Mouse (Mus musculus) stomach, postnatal 0 days (tissue): ENCODE data around the gene P2rx5. TPM values are rescaled to one million over a fixed set of nuclear protein-coding genes. Genes with fewer than 3 reads are reported as not detected.

Experiments
- ATAC-seq: fragments of 200-750 bp; cut with Nextera tagmentation; 2 replicates; pipeline ENCODE4 v1.8.0; 2017; ENCODE audit not compliant: low FRiP score, low TSS enrichment
- DNase-seq: peaks from one replicate; pipeline ENCODE4 v3.0.0-alpha.2; 2016; ENCODE audit warnings: low spot score
- H3K27ac ChIP-seq: fragments of 300-500 bp; sonication (generic); replicated peaks from 2 replicates; pipeline ENCODE4 v1.5.1; 2014; ENCODE audit warnings: mild to moderate bottlenecking, control low read depth
- H3K27me3 ChIP-seq: fragments of 300-500 bp; sonication (generic); 2 replicates; pipeline ENCODE4 v1.6.1; 2014; ENCODE audit warnings: low read length; ENCODE audit not compliant: control insufficient read depth, insufficient read depth
- H3K36me3 ChIP-seq: fragments of 300-500 bp; sonication (generic); 2 replicates; pipeline ENCODE4 v1.6.1; 2014; ENCODE audit warnings: low read length, mixed read lengths; ENCODE audit not compliant: control insufficient read depth, insufficient read depth
- H3K4me1 ChIP-seq: fragments of 300-500 bp; sonication (generic); replicated peaks from 2 replicates; pipeline ENCODE4 v1.6.1; 2014; ENCODE audit warnings: antibody characterized with exemption; ENCODE audit not compliant: control insufficient read depth, insufficient read depth
- H3K4me2 ChIP-seq: fragments of 300-500 bp; sonication (generic); replicated peaks from 2 replicates; pipeline ENCODE4 v1.6.1; 2014; ENCODE audit warnings: low read depth, mild to moderate bottlenecking, control low read depth, moderate library complexity
- H3K4me3 ChIP-seq: fragments of 300-500 bp; sonication (generic); 2 replicates; pipeline ENCODE4 v1.5.1; 2014; ENCODE audit warnings: low read depth, low read length, control low read depth
- H3K9ac ChIP-seq: fragments of 300-500 bp; sonication (generic); 2 replicates; pipeline ENCODE4 v1.6.1; 2014; ENCODE audit warnings: mild to moderate bottlenecking, low read length, control low read depth, mixed read lengths
- H3K9me3 ChIP-seq: fragments of 300-500 bp; sonication (generic); 2 replicates; pipeline ENCODE4 v1.6.1; 2016; ENCODE audit warnings: low read length; ENCODE audit not compliant: control insufficient read depth
- CTCF ChIP-seq: IDR thresholded peaks from 2 replicates; pipeline ENCODE4 v1.5.1; 2016; ENCODE audit warnings: antibody characterized with exemption, low read depth, mild to moderate bottlenecking, moderate library complexity
- EP300 ChIP-seq: optimal IDR thresholded peaks from 2 replicates; pipeline ENCODE3; 2016; ENCODE audit warnings: antibody characterized with exemption
- WGBS: fragments of 180-500 bp; shearing (Covaris S2); extraction: QIAGEN DNeasy Blood & Tissue Kit; methylation state at CpG from one replicate; pipeline ENCODE4 v1.1.7; 2014; 5-methylcytosine and 5-hydroxymethylcytosine counted together
- polyA plus RNA-seq: library from polyadenylated mRNA; unstranded; fragments of >200 nt; fragmentation: Nextera tagmentation; extraction: Ambion mirVana; gene quantifications from 2 replicates; pipeline ENCODE4 v1.2.1, GENCODE M21; 2015

P2rx5 gene
- polyA plus RNA-seq, 1 experiment from 2014 or later, result 0.44 TPM

DNA sequence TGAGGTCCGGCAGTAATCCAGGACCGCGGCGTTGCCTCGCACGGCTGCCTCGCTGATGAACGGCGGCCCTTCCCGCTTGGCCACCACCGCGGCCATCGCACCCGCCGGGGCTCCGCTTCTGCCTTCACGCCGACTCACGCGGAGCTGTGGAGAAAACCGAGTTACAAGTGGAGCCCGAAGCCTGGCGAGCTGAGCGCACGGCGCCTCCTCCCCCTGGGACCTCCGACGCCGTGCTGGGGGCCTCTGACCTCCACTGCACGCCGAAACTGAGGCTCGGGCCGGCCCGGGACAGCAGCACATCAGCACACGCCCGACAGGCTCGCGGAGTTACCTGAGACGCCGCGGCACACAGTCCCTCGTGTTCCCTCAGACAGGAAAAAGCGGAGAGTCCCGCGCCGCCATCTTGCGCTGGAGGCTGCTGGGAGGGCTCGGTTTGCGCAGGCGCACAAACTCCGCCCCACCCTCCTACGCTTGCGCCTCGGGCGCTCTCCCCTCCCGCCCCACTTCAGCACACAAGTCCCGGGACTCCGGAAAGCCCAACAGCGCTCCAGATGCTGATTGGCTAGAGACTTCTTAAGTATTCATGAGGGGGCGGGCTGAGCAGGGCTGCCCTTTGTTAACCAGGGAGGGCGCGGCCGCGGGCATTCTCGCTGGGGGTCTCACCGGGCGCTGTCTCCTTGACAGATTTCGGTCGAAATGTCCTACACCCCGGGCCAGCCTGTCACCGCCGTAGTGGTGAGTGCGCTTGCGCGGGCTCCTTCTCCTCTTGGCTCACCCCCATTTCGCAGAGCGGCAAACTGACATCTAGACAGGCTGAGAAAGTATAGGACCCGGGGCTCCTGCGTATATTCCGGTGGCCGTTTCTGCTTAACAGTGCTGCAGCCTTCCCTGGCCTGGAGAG, 16.6 kb downstream of the P2rx5 start, which contains the start of the genes Emc6 and Tax1bp3:
Gene Emc6 (minus strand): TSS at position 430 of the 901 bp plus-strand sequence.
Gene Tax1bp3 (plus strand): TSS at position 476 of the 901 bp plus-strand sequence.
- Histone ChIP-seq H3K27me3 (no peaks in the 10 kb centered on the region), H3K4me3 (peak within 1 kb of the TSS; percentile 93), H3K36me3 (peaks cover 2% of the 10 kb centered on the region; the same call in 1 of the 2 replicates), H3K9me3 (no peaks in the 10 kb centered on the region), H3K9ac (peak within 1 kb of the TSS; percentile 94), H3K4me1 (peaks cover 7% of the 10 kb centered on the region; the same call in 1 of the 2 replicates), H3K27ac (peak within 1 kb of the TSS; percentile 99), H3K4me2 (peak within 1 kb of the TSS; percentile 85)
- TF ChIP-seq EP300 (no peak), CTCF (no peak)
- DNase-seq, result peak; percentile 97
- WGBS, result under 1% methylated on average over 81 of the region's 81 CpGs
- peak; percentile 97 for ATAC-seq

DNA sequence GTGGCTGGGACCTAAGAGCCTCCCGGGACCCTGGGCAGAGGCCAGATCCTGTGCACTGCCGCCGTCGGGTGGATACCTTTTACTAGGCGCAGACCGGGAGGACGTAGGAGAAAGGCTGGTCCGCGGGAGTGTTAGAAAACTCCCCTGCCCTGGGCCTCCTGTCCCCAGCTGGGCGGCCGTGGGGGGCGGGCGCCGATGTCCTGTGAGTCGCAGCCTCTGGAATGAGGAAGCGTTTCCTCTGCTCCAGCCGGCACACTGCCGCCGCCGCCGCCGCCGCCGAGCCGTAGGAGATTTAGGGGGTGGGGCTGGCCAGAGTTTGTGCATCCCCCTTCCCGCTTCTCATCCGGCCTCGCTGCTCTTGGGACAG, 17.3 kb downstream of the P2rx5 start:
- Histone ChIP-seq H3K27ac (peak overlapping the region; percentile 99), H3K36me3 (peaks cover 5% of the 10 kb centered on the region; the same call in 1 of the 2 replicates), H3K9me3 (no peaks in the 10 kb centered on the region), H3K4me1 (peaks cover 6% of the 10 kb centered on the region; the same call in 1 of the 2 replicates), H3K27me3 (no peaks in the 10 kb centered on the region), H3K4me2 (peak overlapping the region; percentile 53), H3K9ac (peak overlapping the region; percentile 89), H3K4me3 (peak overlapping the region; percentile 93)
- no peak for TF ChIP-seq CTCF
- no peak for TF ChIP-seq EP300
- DNase-seq, result peak; percentile 95
- WGBS, result 0% methylated on average over 27 of the region's 28 CpGs
- peak; percentile 91 for ATAC-seq

DNA sequence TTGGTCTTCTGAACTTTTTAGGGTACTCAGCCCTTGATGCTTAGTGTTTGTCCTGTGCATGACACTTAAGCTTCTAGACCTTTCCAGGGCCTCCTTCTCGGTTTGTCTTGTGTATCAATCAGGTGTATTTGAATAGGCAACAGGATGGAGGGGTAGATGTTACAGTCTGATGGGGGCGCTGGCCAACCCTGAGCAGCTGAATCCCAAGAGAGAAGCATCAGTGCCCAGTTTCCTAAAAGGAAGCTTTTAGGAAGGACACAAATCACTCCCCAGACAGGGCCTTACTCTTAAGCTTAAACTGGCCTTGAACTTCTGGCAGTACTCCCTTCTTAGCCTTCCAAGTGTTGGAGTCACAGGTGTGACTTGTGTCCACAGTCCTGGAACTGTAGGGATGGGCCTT, 17.7 kb downstream of the P2rx5 start:
- TF ChIP-seq CTCF, result peak; percentile 37
- TF ChIP-seq EP300, result no peak
- Histone ChIP-seq H3K9ac (peak overlapping the region; percentile 89), H3K4me2 (peak overlapping the region; percentile 53), H3K4me1 (0 out of 2 replicates have a peak, but pooled peaks cover 3% of the 10 kb centered on the region), H3K27me3 (no peaks in the 10 kb centered on the region), H3K9me3 (no peaks in the 10 kb centered on the region), H3K36me3 (peaks cover 5% of the 10 kb centered on the region; the same call in 1 of the 2 replicates), H3K27ac (peak overlapping the region; percentile 99), H3K4me3 (peak overlapping the region; percentile 93)
- ATAC-seq, result peak; percentile 21; the same call in 1 of the 2 replicates
- DNase-seq, result peak; percentile 33
- 0% methylated on average over 2 of the region's 2 CpGs for WGBS

DNA sequence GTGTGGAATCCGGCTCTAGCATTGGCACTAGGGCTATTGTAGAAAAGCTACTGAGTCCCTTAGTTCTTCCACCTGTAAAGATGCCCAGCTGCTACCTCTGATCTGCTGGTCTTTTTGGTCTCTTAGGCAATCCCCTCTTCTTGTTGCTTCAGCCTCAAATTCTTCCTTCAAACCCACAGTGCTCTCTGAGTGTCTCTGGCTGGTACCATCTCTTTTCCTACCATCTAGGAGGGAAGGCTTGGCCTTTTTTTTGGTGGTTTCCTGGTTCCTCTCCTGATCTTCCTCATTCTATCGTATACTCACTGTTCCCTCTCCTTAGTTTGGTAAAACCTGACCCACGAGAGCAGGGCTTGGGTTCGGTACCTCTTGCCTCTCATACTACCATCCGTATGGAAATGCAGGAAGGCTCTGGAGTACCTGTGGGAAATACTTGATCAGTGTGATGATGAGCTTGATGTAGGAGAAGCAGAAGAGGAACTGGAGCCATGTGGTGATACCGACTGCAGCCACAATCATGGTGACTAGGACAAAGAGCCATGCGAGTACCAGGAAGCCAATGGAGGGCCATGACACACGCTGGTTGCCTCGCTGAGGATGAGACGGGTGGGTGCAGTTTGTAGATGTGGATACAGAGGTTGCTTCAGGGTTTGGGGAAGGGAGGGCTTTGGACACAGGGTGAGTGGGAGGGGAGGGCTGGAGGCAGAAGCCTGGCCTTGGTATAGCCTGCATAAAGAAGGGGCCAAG, 25.8 kb downstream of the P2rx5 start:
- Histone ChIP-seq H3K36me3 (peaks cover 16% of the 10 kb centered on the region), H3K27ac (no peak overlapping the region), H3K27me3 (no peaks in the 10 kb centered on the region), H3K4me2 (no peak overlapping the region), H3K9me3 (no peaks in the 10 kb centered on the region), H3K4me1 (no peaks in the 10 kb centered on the region), H3K9ac (no peak overlapping the region), H3K4me3 (no peak overlapping the region)
- ATAC-seq (no peak), DNase-seq (no peak)
- TF ChIP-seq EP300 (no peak), CTCF (no peak)
- WGBS, result 83% methylated on average over 10 of the region's 10 CpGs

DNA sequence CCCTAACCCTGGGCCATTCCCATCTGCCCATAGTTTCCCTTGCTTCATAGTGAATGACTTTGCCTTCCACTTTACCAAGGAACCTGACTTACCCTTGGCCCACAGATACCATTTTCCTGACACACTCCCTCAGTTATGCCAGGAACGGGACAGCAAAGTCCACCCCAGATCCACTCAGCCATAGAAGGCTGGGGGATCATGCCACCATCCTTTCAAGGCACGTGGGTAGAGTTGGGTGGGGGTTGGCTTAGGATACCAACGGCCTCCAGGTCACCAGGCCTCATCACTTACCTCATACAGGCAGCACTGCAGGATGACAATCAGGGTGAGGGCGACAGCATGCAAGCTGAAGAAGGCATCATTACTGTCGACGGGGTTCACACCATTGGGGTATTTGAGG, 27.0 kb downstream of the P2rx5 start:
- Histone ChIP-seq H3K27me3 (no peaks in the 10 kb centered on the region), H3K36me3 (peaks cover 17% of the 10 kb centered on the region), H3K4me3 (no peak overlapping the region), H3K4me1 (no peaks in the 10 kb centered on the region), H3K9me3 (no peaks in the 10 kb centered on the region), H3K4me2 (no peak overlapping the region), H3K9ac (no peak overlapping the region), H3K27ac (no peak overlapping the region)
- DNase-seq (no peak), ATAC-seq (peak; percentile 4; the same call in 1 of the 2 replicates)
- WGBS, result 85% methylated on average over 6 of the region's 6 CpGs
- TF ChIP-seq EP300, result no peak
- TF ChIP-seq CTCF, result no peak
